24 mouse cellular contexts compared by ENCODE assay signal in genomic region chr10:8277094-8277493, GRCm38 (mm10).
"Had no signal": no experiment of that assay in that cellular context is flagged by ENCODE, and none has a peak within 500 bp of the region (broad histone marks: within the 10 kb centered on the region; RNA-seq: fewer than 3 reads in every experiment).

No protein-coding gene starts in this region.

- H3K27ac ChIP-seq: heart, embryonic 10.5 days; hindbrain, embryonic 10.5 days; hindbrain, embryonic 12.5 days; hindbrain, embryonic 15.5 days; hindbrain, postnatal 0 days; layer of hippocampus, adult 2 months; left cerebral cortex, adult 2 months; limb, embryonic 12.5 days; liver, embryonic 13.5 days; liver, embryonic 15.5 days had no signal

- H3K4me3 ChIP-seq: heart, embryonic 10.5 days; heart, embryonic 12.5 days; hindbrain, embryonic 10.5 days; hindbrain, embryonic 12.5 days; hindbrain, embryonic 15.5 days; layer of hippocampus, adult 2 months; left cerebral cortex, adult 2 months; limb, embryonic 10.5 days; limb, embryonic 12.5 days; liver, embryonic 13.5 days; liver, embryonic 15.5 days had no signal

- H3K4me2 ChIP-seq: heart, embryonic 12.5 days; hindbrain, embryonic 12.5 days; hindbrain, embryonic 15.5 days; limb, embryonic 12.5 days; liver, embryonic 11.5 days; liver, embryonic 13.5 days; liver, embryonic 15.5 days had no signal

- H3K27me3 ChIP-seq: heart, embryonic 12.5 days; hindbrain, embryonic 12.5 days; hindbrain, embryonic 15.5 days; limb, embryonic 12.5 days; liver, embryonic 13.5 days; liver, embryonic 15.5 days had no signal

- ATAC-seq: hindbrain, postnatal 0 days; intestine, embryonic 16.5 days had no signal

- H3K4me1 ChIP-seq: heart, embryonic 10.5 days; heart, embryonic 12.5 days; hindbrain, embryonic 10.5 days; hindbrain, embryonic 12.5 days; hindbrain, embryonic 15.5 days; limb, embryonic 12.5 days; liver, embryonic 13.5 days; liver, embryonic 15.5 days had no signal

- DNase-seq: gastrocnemius, postnatal 25 days; heart, adult 18-20 months; heart, postnatal 10 days; heart, postnatal 4 days; kidney, adult 11 months; kidney, adult 8-10 months; kidney, postnatal 10 days; kidney, postnatal 25 days; kidney, postnatal 4 days; liver; liver, embryonic 13.5 days had no signal

- H3K36me3 ChIP-seq: heart, embryonic 10.5 days; heart, embryonic 12.5 days; hindbrain, embryonic 10.5 days; hindbrain, embryonic 12.5 days; hindbrain, embryonic 15.5 days; limb, embryonic 10.5 days; limb, embryonic 12.5 days; liver, embryonic 13.5 days; liver, embryonic 15.5 days had no signal

- H3K9me3 ChIP-seq: heart, embryonic 10.5 days; heart, embryonic 12.5 days; hindbrain, embryonic 10.5 days; hindbrain, embryonic 12.5 days; hindbrain, embryonic 15.5 days; limb, embryonic 10.5 days; limb, embryonic 12.5 days; liver, embryonic 13.5 days; liver, embryonic 15.5 days had no signal

- H3K9ac ChIP-seq: heart, embryonic 12.5 days; hindbrain, embryonic 12.5 days; hindbrain, embryonic 15.5 days; limb, embryonic 12.5 days; liver, embryonic 13.5 days; liver, embryonic 15.5 days had no signal
